Mouse (Mus musculus): ENCODE data around the gene Trim7.

DNA sequence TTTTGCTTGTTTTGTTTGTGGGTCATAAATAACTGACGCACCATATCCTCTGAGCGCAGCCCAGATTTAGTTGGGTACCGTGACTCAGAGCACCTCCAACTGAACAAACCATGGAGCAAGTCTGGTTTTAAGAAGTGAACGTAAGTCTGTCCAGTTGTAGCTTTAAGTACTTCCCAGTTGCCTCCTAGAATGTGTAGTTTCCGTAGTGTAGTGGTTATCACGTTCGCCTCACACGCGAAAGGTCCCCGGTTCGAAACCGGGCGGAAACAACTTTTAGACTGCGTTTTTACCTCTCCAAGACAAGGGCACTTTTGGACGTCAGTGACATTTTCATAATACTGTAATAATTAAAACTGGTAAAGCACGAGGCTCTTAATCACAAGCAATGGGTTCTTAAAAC lies 7.6 kb upstream of the Trim7 start:
- TF ChIP-seq GATA1 (IDR thresholded peaks at IDR 0.05; ENCODE audit: low read length) (no peak), TAL1 (IDR thresholded peaks at IDR 0.05; ENCODE audit: low read length) (no peak)

All from erythroblast, embryonic 14.5 days (primary cell).